Mouse (Mus musculus): ENCODE measurements around the gene Flt4. TPM values are rescaled to one million over a fixed set of nuclear protein-coding genes. Genes with fewer than 3 reads are reported as not detected.
A peak's percentile ranks its signal among the peaks of the same experiment; 100 is the strongest.

Flt4 gene
- total RNA-seq, 2 experiments from 2014 or later, result 23.3 to 24.2 TPM

- DNase-seq (ENCODE audit: low spot score in 2 of 2), result no peak
Measured at GRCm38 (mm10) chr11:49645677-49646076, 36.6 kb downstream of the Flt4 start.

GRCm38 (mm10) chr11:49650113-49650993, 41.3 kb downstream of the Flt4 start:
- DNase-seq (ENCODE audit: low spot score in 2 of 2), result no peak

GRCm38 (mm10) chr11:49650994-49651761, 42.1 kb downstream of the Flt4 start:
- no peak for DNase-seq (ENCODE audit: low spot score in 2 of 2)

GRCm38 (mm10) chr11:49651762-49652322, 42.8 kb downstream of the Flt4 start:
- DNase-seq (ENCODE audit: low spot score in 2 of 2), result no peak

GRCm38 (mm10) chr11:49652401-49653078, 43.5 kb downstream of the Flt4 start:
- DNase-seq (ENCODE audit: low spot score in 2 of 2), result peak; percentile 60 to 76

- DNase-seq (ENCODE audit: low spot score in 2 of 2), result no peak
Measured at GRCm38 (mm10) chr11:49653079-49653408, 44.0 kb downstream of the Flt4 start.

GRCm38 (mm10) chr11:49654651-49655050, 45.6 kb downstream of the Flt4 start:
- DNase-seq (ENCODE audit: low spot score in 2 of 2), result no peak

- no peak for DNase-seq (ENCODE audit: low spot score in 2 of 2)
Measured at GRCm38 (mm10) chr11:49655501-49655900, 46.4 kb downstream of the Flt4 start.

GRCm38 (mm10) chr11:49658065-49658464, 49.0 kb downstream of the Flt4 start:
- DNase-seq (ENCODE audit: low spot score in 2 of 2), result no peak

GRCm38 (mm10) chr11:49658791-49659469, 49.9 kb downstream of the Flt4 start:
- no peak for DNase-seq (ENCODE audit: low spot score in 2 of 2)

GRCm38 (mm10) chr11:49659470-49659799, 50.4 kb downstream of the Flt4 start:
- no peak for DNase-seq (ENCODE audit: low spot score in 2 of 2)

- DNase-seq (ENCODE audit: low spot score in 2 of 2), result no peak
Measured at GRCm38 (mm10) chr11:49662292-49662780, 53.3 kb downstream of the Flt4 start.

- DNase-seq (ENCODE audit: low spot score in 2 of 2), result no peak
Measured at GRCm38 (mm10) chr11:49663310-49663709, 54.2 kb downstream of the Flt4 start, which contains the start of gene Scgb3a1. Scgb3a1 (plus strand) TSS chr11:49663610.

- DNase-seq (ENCODE audit: low spot score in 2 of 2), result no peak
Measured at GRCm38 (mm10) chr11:49664262-49665140, 55.4 kb downstream of the Flt4 start.

GRCm38 (mm10) chr11:49665462-49665861, 56.4 kb downstream of the Flt4 start:
- DNase-seq (ENCODE audit: low spot score in 2 of 2), result no peak

- DNase-seq (ENCODE audit: low spot score in 2 of 2), result no peak
Measured at GRCm38 (mm10) chr11:49673433-49673832, 64.4 kb downstream of the Flt4 start.

GRCm38 (mm10) chr11:49684237-49684973, 75.3 kb downstream of the Flt4 start:
- no peak for DNase-seq (ENCODE audit: low spot score in 2 of 2)

- no peak for DNase-seq (ENCODE audit: low spot score in 2 of 2)
Measured at GRCm38 (mm10) chr11:49695013-49695412, 86.0 kb downstream of the Flt4 start.

GRCm38 (mm10) chr11:49695695-49696094, 86.6 kb downstream of the Flt4 start:
- no peak for DNase-seq (ENCODE audit: low spot score in 2 of 2)

Data from adrenal gland, postnatal 4 days (tissue).